Mouse (Mus musculus) bone marrow, adult 2 months (tissue): ENCODE results near the gene Qrich1. TPM values are rescaled to one million over a fixed set of nuclear protein-coding genes. Genes with fewer than 3 reads are reported as not detected.
"Not testable (repeated sequence)": the region's sequence is repeated elsewhere in the genome, so short reads cannot be mapped to it uniquely, and the experiment has no call there.

Experiments used
- H3K27ac ChIP-seq: fragments of 200-500 bp; 2 replicates; pipeline ENCODE4 v1.5.1; 2012; ENCODE audit warnings: low read depth, mild to moderate bottlenecking, control low read depth, inconsistent platforms, low read length; ENCODE audit not compliant: control insufficient read depth, poor library complexity, insufficient read depth
- H3K4me1 ChIP-seq: fragments of 200-500 bp; 2 replicates; pipeline ENCODE4 v1.6.1; 2011; ENCODE audit warnings: low read length; ENCODE audit not compliant: control insufficient read depth, insufficient read depth
- H3K4me3 ChIP-seq: fragments of 200-500 bp; replicated peaks from 2 replicates; pipeline ENCODE3; 2011; ENCODE audit warnings: mild to moderate bottlenecking, low read depth, low read length, control low read depth; ENCODE audit not compliant: control insufficient read depth
- CTCF ChIP-seq: fragments of 200-500 bp; IDR thresholded peaks from 2 replicates; pipeline ENCODE4 v1.5.1; 2011; ENCODE audit warnings: low read length, control low read depth; ENCODE audit not compliant: control insufficient read depth, insufficient read depth
- POLR2A ChIP-seq: fragments of 200-500 bp; IDR thresholded peaks from 2 replicates; pipeline ENCODE4 v1.6.1; 2011; ENCODE audit warnings: low read depth, mild to moderate bottlenecking, control low read depth, low read length, borderline replicate concordance; ENCODE audit not compliant: control insufficient read depth
- WGBS: fragments of 180-500 bp; shearing (Covaris S2); methylation state at CpG from one replicate; pipeline ENCODE4 v1.1.7; 2018; 5-methylcytosine and 5-hydroxymethylcytosine counted together
- polyA plus RNA-seq: library from polyadenylated mRNA; stranded (reverse); fragments of >200 nt; gene quantifications from 2 replicates; pipeline ENCODE4 v1.2.4, GENCODE M21; 2011; ENCODE audit warnings: low replicate concordance; ENCODE audit not compliant: missing spikeins, insufficient read depth, insufficient read length

Qrich1 gene
- polyA plus RNA-seq, 1 experiment = 50.5 TPM

GRCm38 (mm10) chr9:108596998-108597764 lies 80.6 kb downstream of the Qrich1 start, which contains the start of gene P4htm:
P4htm (minus strand) TSS chr9:108597667.
- peak within 1 kb of the TSS; percentile 70 for H3K4me3 ChIP-seq
- no peaks in the 10 kb centered on the region; the same call in 1 of the 2 replicates for H3K4me1 ChIP-seq
- WGBS = 6% methylated on average over 69 of the region's 69 CpGs
- TF ChIP-seq CTCF = no peak
- no peak for TF ChIP-seq POLR2A
- peak within 1 kb of the TSS; percentile 27; the same call in 1 of the 2 replicates for H3K27ac ChIP-seq

- 75% methylated on average over 4 of the region's 4 CpGs for WGBS
- Histone ChIP-seq H3K4me3 (no peak overlapping the region), H3K27ac (no peak overlapping the region), H3K4me1 (no peaks in the 10 kb centered on the region; the same call in 1 of the 2 replicates)
- no peak for TF ChIP-seq CTCF
- no peak for TF ChIP-seq POLR2A
Observed at GRCm38 (mm10) chr9:108599021-108599566, 82.5 kb downstream of the Qrich1 start.

GRCm38 (mm10) chr9:108600011-108600410 lies 83.4 kb downstream of the Qrich1 start:
- Histone ChIP-seq H3K4me1 (no peaks in the 10 kb centered on the region; the same call in 1 of the 2 replicates), H3K4me3 (no peak overlapping the region), H3K27ac (no peak overlapping the region)
- TF ChIP-seq CTCF = no peak
- WGBS = 72% methylated on average over 2 of the region's 2 CpGs

GRCm38 (mm10) chr9:108601986-108602385 lies 85.4 kb downstream of the Qrich1 start:
- H3K4me1 ChIP-seq = no peaks in the 10 kb centered on the region; the same call in 1 of the 2 replicates
- H3K27ac ChIP-seq = no peak overlapping the region
- no peak overlapping the region for H3K4me3 ChIP-seq
- 78% methylated on average over 4 of the region's 4 CpGs for WGBS
- TF ChIP-seq POLR2A (no peak), CTCF (no peak)

GRCm38 (mm10) chr9:108607929-108608328 lies 91.3 kb downstream of the Qrich1 start:
- WGBS = 47% methylated on average over 5 of the region's 5 CpGs
- not testable (repeated sequence) for H3K4me3 ChIP-seq, H3K27ac ChIP-seq, H3K4me1 ChIP-seq

- Histone ChIP-seq H3K4me1 (no peaks in the 10 kb centered on the region), H3K27ac (no peak overlapping the region)
Observed at GRCm38 (mm10) chr9:108608889-108609288, 92.3 kb downstream of the Qrich1 start.

More at GRCm38 (mm10) chr9:108608889-108609288, 92.3 kb downstream of the Qrich1 start:
- 63% methylated on average over 4 of the region's 4 CpGs for WGBS
- no peak overlapping the region for H3K4me3 ChIP-seq
- TF ChIP-seq POLR2A (no peak), CTCF (no peak)

Other genes starting within 250 kb of the Qrich1 start
- gene Nicn1, start 226.4 kb upstream of the Qrich1 start, polyA plus RNA-seq = 2.3 TPM in 2 replicates
- gene Amt, start 220.0 kb upstream of the Qrich1 start, polyA plus RNA-seq = 1.7 and 15.2 TPM in 2 replicates
- gene Rhoa, start 210.7 kb upstream of the Qrich1 start, polyA plus RNA-seq = 138 and 223 TPM in 2 replicates
- 5.6 and 13.2 TPM in 2 replicates for gene Tcta, start 210.6 kb upstream of the Qrich1 start, polyA plus RNA-seq
- gene Gpx1, start 177.9 kb upstream of the Qrich1 start, polyA plus RNA-seq = 1,398 and 2,156 TPM in 2 replicates
- gene Usp4, start 169.0 kb upstream of the Qrich1 start, polyA plus RNA-seq = 102 and 256 TPM in 2 replicates
- gene 1700102P08Rik, start 124.0 kb upstream of the Qrich1 start, polyA plus RNA-seq = 3.9 TPM in 1 of 2 replicates, not detected in the other
- 0.34 and 0.87 TPM in 2 replicates for gene Ccdc36, start 88.3 kb upstream of the Qrich1 start, polyA plus RNA-seq
- gene BC048562, start 80.3 kb upstream of the Qrich1 start, polyA plus RNA-seq = not detected in 2 replicates
- gene Ccdc71, start 56.3 kb upstream of the Qrich1 start, polyA plus RNA-seq = 5.1 and 12.3 TPM in 2 replicates
- 8.1 and 18.3 TPM in 2 replicates for gene Klhdc8b, start 55.2 kb upstream of the Qrich1 start, polyA plus RNA-seq
- 3.8 and 9.0 TPM in 2 replicates for gene Lamb2, start 37.1 kb upstream of the Qrich1 start, polyA plus RNA-seq
- 42.0 and 94.4 TPM in 2 replicates for gene Usp19, start 26.2 kb upstream of the Qrich1 start, polyA plus RNA-seq
- gene Qars, start 9.1 kb upstream of the Qrich1 start, polyA plus RNA-seq = 76.9 and 170 TPM in 2 replicates
- gene Impdh2, start 43.5 kb downstream of the Qrich1 start, polyA plus RNA-seq = 56.2 and 207 TPM in 2 replicates
- 14.7 and 23.0 TPM in 2 replicates for gene Ndufaf3, start 50.6 kb downstream of the Qrich1 start, polyA plus RNA-seq
- gene Dalrd3, start 53.1 kb downstream of the Qrich1 start, polyA plus RNA-seq = 44.0 and 105 TPM in 2 replicates
- 5.8 and 7.9 TPM in 2 replicates for gene Wdr6, start 61.9 kb downstream of the Qrich1 start, polyA plus RNA-seq
- 1.4 TPM in 1 of 2 replicates, not detected in the other for gene P4htm, start 80.9 kb downstream of the Qrich1 start, polyA plus RNA-seq
- gene Arih2, start 132.6 kb downstream of the Qrich1 start, polyA plus RNA-seq = 28.5 and 29.4 TPM in 2 replicates
- gene Slc25a20, start 145.3 kb downstream of the Qrich1 start, polyA plus RNA-seq = 8.4 and 13.7 TPM in 2 replicates
- 3.8 and 10.6 TPM in 2 replicates for gene Prkar2a, start 172.5 kb downstream of the Qrich1 start, polyA plus RNA-seq